Mouse (Mus musculus): Measurements from ENCODE around the gene Il12rb1. TPM values are rescaled to one million over a fixed set of nuclear protein-coding genes. Genes with fewer than 3 reads are reported as not detected.

Gene Il12rb1
- 0.06 and 0.09 TPM in 2 replicates for polyA plus RNA-seq (2012; rRNA removed)

GRCm38 (mm10) chr8:70808239-70808638 is at the start of gene Il12rb1:
TSS of gene Il12rb1 (plus strand) at chr8:70808449.

GRCm38 (mm10) chr8:70760775-70761406 is 47.4 kb upstream of the Il12rb1 start, which contains the start of gene Mpv17l2:
TSS of gene Mpv17l2 (minus strand) at chr8:70760946.

GRCm38 (mm10) chr8:70776496-70777444 is 31.5 kb upstream of the Il12rb1 start, which contains the start of gene Pik3r2:
TSS of gene Pik3r2 (minus strand) at chr8:70776713.

GRCm38 (mm10) chr8:70804481-70805206 is 3.6 kb upstream of the Il12rb1 start, which contains the start of gene Mast3:
TSS of gene Mast3 (minus strand) at chr8:70805054.

GRCm38 (mm10) chr8:70839408-70840351 is 31.4 kb downstream of the Il12rb1 start, which contains the start of gene Arrdc2:
TSS of gene Arrdc2 (minus strand) at chr8:70839720.

GRCm38 (mm10) chr8:70862824-70863641 is 54.8 kb downstream of the Il12rb1 start, which contains the start of gene Kcnn1:
TSS of gene Kcnn1 (minus strand) at chr8:70863258.

Other genes with a start within 250 kb of the Il12rb1 start
- gene Isyna1, start 214.1 kb upstream of the Il12rb1 start, polyA plus RNA-seq (2012; rRNA removed), result 198 and 208 TPM in 2 replicates
- 201 and 212 TPM in 2 replicates for gene Ssbp4, start 199.6 kb upstream of the Il12rb1 start, polyA plus RNA-seq (2012; rRNA removed)
- gene Lrrc25, start 192.3 kb upstream of the Il12rb1 start, polyA plus RNA-seq (2012; rRNA removed), result 0.78 and 0.87 TPM in 2 replicates
- 0.16 and 0.32 TPM in 2 replicates for gene Gdf15, start 176.0 kb upstream of the Il12rb1 start, polyA plus RNA-seq (2012; rRNA removed)
- gene Pgpep1, start 148.1 kb upstream of the Il12rb1 start, polyA plus RNA-seq (2012; rRNA removed), result 45.7 and 46.8 TPM in 2 replicates
- gene Lsm4, start 135.2 kb upstream of the Il12rb1 start, polyA plus RNA-seq (2012; rRNA removed), result 153 and 155 TPM in 2 replicates
- 201 and 210 TPM in 2 replicates for gene Jund, start 109.5 kb upstream of the Il12rb1 start, polyA plus RNA-seq (2012; rRNA removed)
- 0.12 and 0.14 TPM in 2 replicates for gene Iqcn, start 105.0 kb upstream of the Il12rb1 start, polyA plus RNA-seq (2012; rRNA removed)
- gene Gm3336, start 89.9 kb upstream of the Il12rb1 start, polyA plus RNA-seq (2012; rRNA removed), result not detected in 2 replicates
- gene Pde4c, start 84.7 kb upstream of the Il12rb1 start, polyA plus RNA-seq (2012; rRNA removed), result 1.1 and 1.2 TPM in 2 replicates
- 582 and 635 TPM in 2 replicates for gene Rab3a, start 53.8 kb upstream of the Il12rb1 start, polyA plus RNA-seq (2012; rRNA removed)
- gene Mpv17l2, start 47.5 kb upstream of the Il12rb1 start, polyA plus RNA-seq (2012; rRNA removed), result 27.0 and 27.4 TPM in 2 replicates
- 138 and 151 TPM in 2 replicates for gene Pik3r2, start 31.7 kb upstream of the Il12rb1 start, polyA plus RNA-seq (2012; rRNA removed)
- 44.0 and 53.5 TPM in 2 replicates for gene Mast3, start 3.4 kb upstream of the Il12rb1 start, polyA plus RNA-seq (2012; rRNA removed)
- 26.8 and 30.5 TPM in 2 replicates for gene Arrdc2, start 31.3 kb downstream of the Il12rb1 start, polyA plus RNA-seq (2012; rRNA removed)
- 23.8 and 25.4 TPM in 2 replicates for gene Kcnn1, start 54.8 kb downstream of the Il12rb1 start, polyA plus RNA-seq (2012; rRNA removed)
- 125 and 128 TPM in 2 replicates for gene Ccdc124, start 65.5 kb downstream of the Il12rb1 start, polyA plus RNA-seq (2012; rRNA removed)
- 2.3 and 2.4 TPM in 2 replicates for gene Slc5a5, start 84.3 kb downstream of the Il12rb1 start, polyA plus RNA-seq (2012; rRNA removed)
- gene Rpl18a, start 89.0 kb downstream of the Il12rb1 start, polyA plus RNA-seq (2012; rRNA removed), result 2,864 and 3,038 TPM in 2 replicates
- gene Map1s, start 97.5 kb downstream of the Il12rb1 start, polyA plus RNA-seq (2012; rRNA removed), result 52.1 and 61.4 TPM in 2 replicates